Mouse (Mus musculus) cerebellum, adult 11-12 months (tissue): Measurements from ENCODE around the gene Lmbr1.
A peak's percentile ranks its signal among the peaks of the same experiment; 100 is the strongest.
"Not testable (repeated sequence)": the region's sequence is repeated elsewhere in the genome, so short reads cannot be mapped to it uniquely, and the experiment has no call there.

Experiments used
- DNase-seq: peaks from one replicate; pipeline ENCODE4 v3.0.0; 2022

Lmbr1 gene

GRCm38 (mm10) chr5:29378298-29379036, at the start of gene Lmbr1:
Lmbr1 (minus strand) TSS chr5:29378390.
- peak; percentile 91 for DNase-seq

- not testable (repeated sequence) for DNase-seq
Measured at GRCm38 (mm10) chr5:29423330-29423729, 45.1 kb upstream of the Lmbr1 start.

GRCm38 (mm10) chr5:29413041-29413440, 34.9 kb upstream of the Lmbr1 start:
- no peak for DNase-seq

GRCm38 (mm10) chr5:29410854-29411253, 32.7 kb upstream of the Lmbr1 start:
- DNase-seq, result no peak

GRCm38 (mm10) chr5:29398427-29398826, 20.2 kb upstream of the Lmbr1 start:
- DNase-seq, result no peak

GRCm38 (mm10) chr5:29388944-29389765, 11.0 kb upstream of the Lmbr1 start:
- DNase-seq, result peak; percentile 49

GRCm38 (mm10) chr5:29388181-29388943, 10.2 kb upstream of the Lmbr1 start:
- DNase-seq, result no peak

GRCm38 (mm10) chr5:29387591-29387990, 9.4 kb upstream of the Lmbr1 start:
- no peak for DNase-seq

GRCm38 (mm10) chr5:29382776-29383175, 4.6 kb upstream of the Lmbr1 start:
- no peak for DNase-seq

- DNase-seq, result no peak
Measured at GRCm38 (mm10) chr5:29380091-29380490, 1.9 kb upstream of the Lmbr1 start.

GRCm38 (mm10) chr5:29377590-29378297, 446 bp downstream of the Lmbr1 start:
- peak; percentile 69 for DNase-seq

- DNase-seq, result no peak
Measured at GRCm38 (mm10) chr5:29363511-29363910, 14.7 kb downstream of the Lmbr1 start.

GRCm38 (mm10) chr5:29335836-29336235, 42.4 kb downstream of the Lmbr1 start:
- DNase-seq, result no peak

- DNase-seq, result no peak
Measured at GRCm38 (mm10) chr5:29322503-29322902, 55.7 kb downstream of the Lmbr1 start.

GRCm38 (mm10) chr5:29309191-29309590, 69.0 kb downstream of the Lmbr1 start:
- DNase-seq, result no peak

GRCm38 (mm10) chr5:29293194-29293593, 85.0 kb downstream of the Lmbr1 start:
- DNase-seq, result peak; percentile 20

- DNase-seq, result no peak
Measured at GRCm38 (mm10) chr5:29290110-29290509, 88.1 kb downstream of the Lmbr1 start.

GRCm38 (mm10) chr5:29289703-29290102, 88.5 kb downstream of the Lmbr1 start:
- no peak for DNase-seq

- DNase-seq, result no peak
Measured at GRCm38 (mm10) chr5:29281081-29281480, 97.1 kb downstream of the Lmbr1 start.

GRCm38 (mm10) chr5:29274746-29275145, 103.4 kb downstream of the Lmbr1 start:
- no peak for DNase-seq

- DNase-seq, result no peak
Measured at GRCm38 (mm10) chr5:29273426-29273825, 104.8 kb downstream of the Lmbr1 start.

- no peak for DNase-seq
Measured at GRCm38 (mm10) chr5:29270879-29271278, 107.3 kb downstream of the Lmbr1 start.

- no peak for DNase-seq
Measured at GRCm38 (mm10) chr5:29253876-29254275, 124.3 kb downstream of the Lmbr1 start.
